Mouse (Mus musculus): Measurements from ENCODE around the gene Slc1a2.

Slc1a2 gene

GRCm38 (mm10) chr2:102828381-102828780 is 169.9 kb downstream of the Slc1a2 start:
- DNase-seq, result no peak

GRCm38 (mm10) chr2:102829201-102829600 is 170.7 kb downstream of the Slc1a2 start:
- DNase-seq, result no peak

GRCm38 (mm10) chr2:102831547-102831946 is 173.1 kb downstream of the Slc1a2 start:
- DNase-seq, result no peak

- peak; percentile 14 for DNase-seq
Observed at GRCm38 (mm10) chr2:102838179-102838578, 179.7 kb downstream of the Slc1a2 start.
